Mouse (Mus musculus): ENCODE measurements around the gene Ddx58. TPM values are rescaled to one million over a fixed set of nuclear protein-coding genes. Genes with fewer than 3 reads are reported as not detected.
A peak's percentile ranks its signal among the peaks of the same experiment; 100 is the strongest.

The Ddx58 gene
- polyA plus RNA-seq, 1 experiment = 58.4 TPM

DNA sequence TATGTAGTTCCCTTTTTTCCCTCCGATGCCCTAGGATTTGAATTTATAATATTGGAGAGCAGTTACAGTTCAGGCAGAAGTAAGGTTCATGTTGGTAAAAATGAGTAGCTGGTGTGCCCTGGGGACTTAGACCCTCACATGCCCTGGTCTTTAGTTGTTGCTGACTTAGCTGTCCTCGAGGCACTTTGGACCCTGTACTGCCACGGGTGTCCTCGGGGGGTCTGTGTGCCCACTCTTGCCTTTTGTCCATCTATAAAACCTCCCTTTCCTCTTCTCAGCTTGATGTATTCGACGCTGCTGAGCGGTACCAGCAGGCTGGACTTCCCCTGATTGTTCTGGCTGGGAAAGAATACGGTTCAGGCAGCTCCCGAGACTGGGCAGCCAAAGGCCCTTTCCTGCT, 46.2 kb downstream of the Ddx58 start:
- Histone ChIP-seq H3K4me3 (ENCODE audit: insufficient read depth, low read length) (no peak overlapping the region), H3K4me1 (ENCODE audit: control insufficient read depth, insufficient read depth, low read length) (no peaks in the 10 kb centered on the region), H3K27ac (ENCODE audit: insufficient read depth, low read length) (no peak overlapping the region)
- TF ChIP-seq CTCF (IDR thresholded peaks at IDR 0.05; ENCODE audit: borderline replicate concordance, insufficient read depth, low read length) (no peak), POLR2A (IDR thresholded peaks at IDR 0.05; ENCODE audit: low read depth, low read length) (no peak)

DNA sequence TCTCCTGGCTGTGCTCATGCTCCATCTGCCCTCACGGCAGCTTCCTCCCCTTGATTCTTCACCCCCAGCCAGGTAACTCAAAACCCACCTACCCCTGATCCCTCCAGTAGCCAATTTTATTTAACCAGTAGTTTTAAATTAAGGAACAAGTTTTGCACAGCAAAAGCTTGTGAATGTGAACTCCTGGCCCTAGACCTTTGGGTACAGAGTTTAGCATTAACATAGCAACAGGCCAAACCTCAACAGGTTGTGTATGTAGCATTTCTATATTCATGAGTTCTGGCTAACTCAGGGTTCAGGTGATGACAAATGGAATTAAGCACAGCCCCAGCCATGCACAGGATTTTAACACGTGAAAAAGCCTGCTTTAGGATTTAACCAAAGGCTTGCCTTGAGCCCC, 47.4 kb downstream of the Ddx58 start:
- Histone ChIP-seq H3K4me1 (ENCODE audit: control insufficient read depth, insufficient read depth, low read length) (no peaks in the 10 kb centered on the region), H3K27ac (ENCODE audit: insufficient read depth, low read length) (no peak overlapping the region), H3K4me3 (ENCODE audit: insufficient read depth, low read length) (no peak overlapping the region)
- no peak for TF ChIP-seq POLR2A (IDR thresholded peaks at IDR 0.05; ENCODE audit: low read depth, low read length)
- no peak for TF ChIP-seq CTCF (IDR thresholded peaks at IDR 0.05; ENCODE audit: borderline replicate concordance, insufficient read depth, low read length)

DNA sequence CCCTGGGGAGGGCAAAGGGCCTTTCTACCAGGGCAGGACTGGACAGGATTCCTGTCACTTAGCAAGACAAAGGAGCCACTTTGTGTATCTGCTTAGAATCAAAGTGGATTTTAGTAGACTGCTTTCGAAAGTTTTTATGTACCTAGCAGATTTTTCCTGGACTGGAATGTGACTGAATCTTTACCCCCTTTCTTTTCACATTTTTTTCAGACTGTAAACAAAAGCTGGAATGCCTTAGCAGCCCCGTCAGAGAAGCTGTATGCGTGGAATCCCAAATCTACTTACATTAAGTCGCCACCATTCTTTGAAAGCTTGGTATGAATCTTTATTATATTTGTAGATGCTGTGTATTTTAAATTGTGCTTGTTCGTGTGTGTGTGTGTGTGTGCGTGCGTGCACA, 51.7 kb downstream of the Ddx58 start:
- Histone ChIP-seq H3K4me3 (ENCODE audit: insufficient read depth, low read length) (no peak overlapping the region), H3K27ac (ENCODE audit: insufficient read depth, low read length) (no peak overlapping the region), H3K4me1 (ENCODE audit: control insufficient read depth, insufficient read depth, low read length) (no peaks in the 10 kb centered on the region)
- TF ChIP-seq POLR2A (IDR thresholded peaks at IDR 0.05; ENCODE audit: low read depth, low read length) (no peak), CTCF (IDR thresholded peaks at IDR 0.05; ENCODE audit: borderline replicate concordance, insufficient read depth, low read length) (no peak)

DNA sequence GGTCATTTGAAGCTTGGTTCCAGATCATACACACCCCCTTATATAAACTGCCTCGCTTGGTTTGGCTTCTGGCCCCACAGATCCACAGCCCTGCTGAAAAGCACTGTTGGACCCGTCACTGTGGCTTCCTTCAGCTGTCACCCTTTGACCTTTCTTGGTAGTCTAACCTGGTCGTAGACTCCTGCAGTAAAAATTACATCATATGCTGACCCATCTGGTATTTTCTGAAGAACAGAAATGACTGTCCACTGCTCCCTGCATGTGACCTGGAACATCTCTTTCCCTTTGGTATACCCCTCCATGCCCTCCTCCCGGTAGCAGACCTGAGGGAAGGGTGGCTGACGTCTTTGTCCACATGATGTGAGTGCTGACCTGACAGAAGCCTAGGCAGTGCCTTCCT, 55.2 kb downstream of the Ddx58 start:
- no peak overlapping the region for H3K4me3 ChIP-seq (ENCODE audit: insufficient read depth, low read length)
- TF ChIP-seq CTCF (IDR thresholded peaks at IDR 0.05; ENCODE audit: borderline replicate concordance, insufficient read depth, low read length) = no peak
- no peak for TF ChIP-seq POLR2A (IDR thresholded peaks at IDR 0.05; ENCODE audit: low read depth, low read length)
- no peak overlapping the region for H3K27ac ChIP-seq (ENCODE audit: insufficient read depth, low read length)
- no peaks in the 10 kb centered on the region for H3K4me1 ChIP-seq (ENCODE audit: control insufficient read depth, insufficient read depth, low read length)

DNA sequence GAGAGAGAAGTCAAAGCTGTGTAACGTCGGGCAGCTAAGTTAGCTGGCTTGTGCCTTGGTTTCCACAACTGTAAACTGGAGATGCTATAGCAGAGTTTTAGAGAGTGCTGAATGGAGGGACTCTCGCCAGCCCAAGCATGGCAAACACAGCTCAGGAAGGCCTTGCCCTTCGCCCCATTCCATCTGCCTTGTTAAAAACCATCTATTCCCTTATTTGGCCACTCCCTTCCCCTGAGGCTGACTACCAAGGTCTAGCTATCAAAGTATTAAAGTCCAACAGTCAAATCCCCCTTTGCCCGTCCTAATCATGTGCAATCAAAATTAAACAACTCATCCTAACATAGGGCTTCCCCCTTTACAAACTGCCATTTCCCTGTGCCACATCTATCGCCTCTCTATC, 55.8 kb downstream of the Ddx58 start:
- Histone ChIP-seq H3K4me1 (ENCODE audit: control insufficient read depth, insufficient read depth, low read length) (no peaks in the 10 kb centered on the region), H3K27ac (ENCODE audit: insufficient read depth, low read length) (no peak overlapping the region), H3K4me3 (ENCODE audit: insufficient read depth, low read length) (no peak overlapping the region)
- TF ChIP-seq POLR2A (IDR thresholded peaks at IDR 0.05; ENCODE audit: low read depth, low read length) (no peak), CTCF (IDR thresholded peaks at IDR 0.05; ENCODE audit: borderline replicate concordance, insufficient read depth, low read length) (no peak)

DNA sequence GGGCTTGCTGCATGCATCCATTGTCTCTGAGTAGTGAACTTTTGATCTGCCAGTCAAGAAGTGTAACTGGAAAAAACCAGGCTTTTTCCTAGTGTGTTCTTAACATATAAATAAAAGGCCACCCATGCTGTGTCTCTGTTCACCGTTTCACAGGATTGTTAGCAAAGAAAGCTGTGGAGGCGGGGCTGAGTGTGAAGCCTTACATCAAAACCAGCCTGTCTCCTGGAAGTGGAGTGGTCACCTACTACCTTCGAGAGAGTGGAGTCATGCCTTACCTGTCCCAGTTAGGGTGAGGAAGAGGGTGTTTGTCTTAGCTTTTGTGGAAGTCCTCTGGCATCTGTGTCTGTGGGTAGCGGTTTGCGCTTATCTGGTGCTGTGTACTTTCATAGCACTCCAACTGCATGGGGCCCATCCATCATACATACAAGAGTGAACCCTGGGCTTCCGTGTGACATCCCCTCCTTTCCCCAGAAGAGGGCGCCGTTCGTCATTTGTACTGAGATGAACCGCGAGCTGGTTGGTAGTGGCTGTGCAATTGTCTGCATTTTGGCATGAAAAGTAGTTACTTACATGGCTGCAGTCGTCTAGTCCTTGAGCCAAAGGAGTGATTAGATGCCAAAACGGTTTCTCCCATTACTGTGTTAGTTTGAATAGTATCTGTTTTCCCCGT, 56.8 kb downstream of the Ddx58 start:
- Histone ChIP-seq H3K4me3 (ENCODE audit: insufficient read depth, low read length) (no peak overlapping the region), H3K4me1 (ENCODE audit: control insufficient read depth, insufficient read depth, low read length) (no peaks in the 10 kb centered on the region), H3K27ac (ENCODE audit: insufficient read depth, low read length) (no peak overlapping the region)
- TF ChIP-seq CTCF (IDR thresholded peaks at IDR 0.05; ENCODE audit: borderline replicate concordance, insufficient read depth, low read length) = peak; percentile 53
- no peak for TF ChIP-seq POLR2A (IDR thresholded peaks at IDR 0.05; ENCODE audit: low read depth, low read length)

DNA sequence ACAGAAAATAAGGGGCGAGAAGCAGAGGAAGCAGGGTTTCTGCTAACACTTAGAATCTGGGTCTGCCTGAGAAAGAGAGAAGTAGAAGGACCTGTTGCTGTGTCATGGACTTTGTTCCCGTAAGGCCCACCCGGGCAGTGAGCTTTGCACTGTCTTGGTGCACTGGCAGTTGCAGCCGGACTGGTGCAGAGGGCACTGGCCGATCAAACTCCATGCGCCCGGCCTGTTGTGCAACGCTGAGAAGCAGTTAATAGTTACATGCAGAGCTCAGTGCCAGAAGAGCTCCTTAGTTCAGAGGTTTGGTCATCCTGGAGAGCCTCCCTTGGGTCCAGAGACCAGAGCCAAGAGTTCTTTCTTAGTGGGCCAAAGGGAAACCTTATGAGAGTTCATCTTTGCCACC, 57.9 kb downstream of the Ddx58 start:
- Histone ChIP-seq H3K4me3 (ENCODE audit: insufficient read depth, low read length) (no peak overlapping the region), H3K4me1 (ENCODE audit: control insufficient read depth, insufficient read depth, low read length) (no peaks in the 10 kb centered on the region), H3K27ac (ENCODE audit: insufficient read depth, low read length) (no peak overlapping the region)
- TF ChIP-seq CTCF (IDR thresholded peaks at IDR 0.05; ENCODE audit: borderline replicate concordance, insufficient read depth, low read length) (no peak), POLR2A (IDR thresholded peaks at IDR 0.05; ENCODE audit: low read depth, low read length) (no peak)

DNA sequence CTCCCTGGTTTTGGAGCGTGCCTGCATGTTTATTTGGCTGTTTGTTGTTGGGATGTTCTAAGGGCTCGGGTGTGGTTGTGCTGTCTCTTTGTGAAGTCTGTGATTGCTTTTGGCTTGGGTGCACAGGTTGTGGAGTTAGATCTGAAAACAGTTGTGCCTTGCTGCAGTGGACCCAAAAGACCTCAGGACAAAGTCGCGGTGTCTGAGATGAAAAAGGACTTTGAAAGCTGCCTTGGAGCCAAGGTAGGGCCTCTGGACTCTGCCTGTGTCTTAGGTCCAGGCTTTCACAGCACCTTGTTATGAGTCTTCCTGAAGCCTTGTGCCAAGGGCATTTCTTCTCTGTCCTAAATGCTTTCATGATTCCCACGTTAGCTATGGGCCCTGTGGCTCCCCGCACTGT, 59.6 kb downstream of the Ddx58 start:
- Histone ChIP-seq H3K4me3 (ENCODE audit: insufficient read depth, low read length) (no peak overlapping the region), H3K4me1 (ENCODE audit: control insufficient read depth, insufficient read depth, low read length) (no peaks in the 10 kb centered on the region), H3K27ac (ENCODE audit: insufficient read depth, low read length) (no peak overlapping the region)
- TF ChIP-seq POLR2A (IDR thresholded peaks at IDR 0.05; ENCODE audit: low read depth, low read length) = no peak
- no peak for TF ChIP-seq CTCF (IDR thresholded peaks at IDR 0.05; ENCODE audit: borderline replicate concordance, insufficient read depth, low read length)

DNA sequence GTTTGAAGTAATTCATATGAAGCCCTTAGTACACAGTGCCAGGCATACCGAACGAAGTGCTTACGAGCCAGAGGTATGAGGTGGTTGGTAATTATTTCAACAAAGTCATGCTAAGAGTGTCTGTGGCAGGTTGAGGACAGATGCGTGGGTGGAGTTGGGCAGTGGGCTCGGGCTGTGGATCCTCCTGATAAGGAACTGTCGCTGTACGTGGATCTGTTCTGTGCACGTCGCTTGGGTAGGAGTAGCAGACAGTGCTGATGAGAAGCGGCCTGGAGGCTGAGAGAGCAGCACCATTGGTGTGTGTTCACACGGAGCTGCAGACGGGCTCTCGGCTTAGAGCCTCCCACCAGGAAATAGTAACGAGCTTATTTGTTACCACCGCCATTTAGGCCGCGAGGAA, 61.0 kb downstream of the Ddx58 start:
- Histone ChIP-seq H3K27ac (ENCODE audit: insufficient read depth, low read length) (no peak overlapping the region), H3K4me3 (ENCODE audit: insufficient read depth, low read length) (no peak overlapping the region), H3K4me1 (ENCODE audit: control insufficient read depth, insufficient read depth, low read length) (no peaks in the 10 kb centered on the region)
- TF ChIP-seq CTCF (IDR thresholded peaks at IDR 0.05; ENCODE audit: borderline replicate concordance, insufficient read depth, low read length) (no peak), POLR2A (IDR thresholded peaks at IDR 0.05; ENCODE audit: low read depth, low read length) (no peak)

DNA sequence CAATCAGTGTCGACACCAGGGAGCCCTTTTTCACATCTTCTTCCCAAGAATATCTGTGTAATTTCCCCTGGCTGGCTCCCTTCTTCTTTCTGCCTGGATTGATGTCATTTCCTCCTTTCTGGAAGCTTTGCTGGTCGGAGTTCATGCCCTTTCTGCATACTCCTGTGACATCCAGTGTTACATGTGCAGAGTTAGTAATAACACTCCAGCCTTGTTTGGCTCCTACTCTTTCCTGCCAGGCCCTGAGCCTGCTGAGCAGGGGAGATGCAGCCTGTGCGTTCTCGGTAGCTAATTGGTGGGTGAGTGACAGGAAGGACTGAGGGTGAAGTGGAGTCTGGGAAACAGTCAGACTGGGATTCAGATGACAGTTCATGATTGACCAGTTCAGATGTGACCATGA, 65.3 kb downstream of the Ddx58 start:
- Histone ChIP-seq H3K27ac (ENCODE audit: insufficient read depth, low read length) (no peak overlapping the region), H3K4me3 (ENCODE audit: insufficient read depth, low read length) (no peak overlapping the region), H3K4me1 (ENCODE audit: control insufficient read depth, insufficient read depth, low read length) (no peaks in the 10 kb centered on the region)
- no peak for TF ChIP-seq POLR2A (IDR thresholded peaks at IDR 0.05; ENCODE audit: low read depth, low read length)
- TF ChIP-seq CTCF (IDR thresholded peaks at IDR 0.05; ENCODE audit: borderline replicate concordance, insufficient read depth, low read length) = no peak
